Mouse (Mus musculus) small intestine, adult 2 months (tissue): ENCODE measurements around the gene Creb3l4. TPM values are rescaled to one million over a fixed set of nuclear protein-coding genes. Genes with fewer than 3 reads are reported as not detected.
"Not testable (repeated sequence)": the region's sequence is repeated elsewhere in the genome, so short reads cannot be mapped to it uniquely, and the experiment has no call there.

Source experiments
- H3K27ac ChIP-seq: fragments of 200-500 bp; 2 replicates; pipeline ENCODE4 v1.5.1; 2012; ENCODE audit warnings: low read depth, low read length, control low read depth, inconsistent platforms; ENCODE audit not compliant: insufficient read depth
- H3K27me3 ChIP-seq: fragments of 200-500 bp; 2 replicates; pipeline ENCODE4 v1.6.1; 2012; ENCODE audit warnings: mild to moderate bottlenecking, moderate library complexity, low read length, inconsistent platforms; ENCODE audit not compliant: control insufficient read depth, insufficient read depth
- H3K36me3 ChIP-seq: fragments of 200-500 bp; 2 replicates; pipeline ENCODE4 v1.6.1; 2012; ENCODE audit warnings: mild to moderate bottlenecking, low read length, control low read depth, inconsistent platforms; ENCODE audit not compliant: control insufficient read depth, insufficient read depth
- H3K4me1 ChIP-seq: fragments of 200-500 bp; 2 replicates; pipeline ENCODE4 v1.6.1; 2012; ENCODE audit warnings: low read length, inconsistent platforms, mixed read lengths; ENCODE audit not compliant: control insufficient read depth, insufficient read depth, insufficient read length
- H3K4me3 ChIP-seq: fragments of 200-500 bp; 2 replicates; pipeline ENCODE4 v1.5.1; 2012; ENCODE audit warnings: low read depth, mild to moderate bottlenecking, control low read depth, inconsistent platforms, low read length, moderate library complexity
- CTCF ChIP-seq: fragments of 200-500 bp; IDR thresholded peaks from 2 replicates; pipeline ENCODE4 v1.5.1; 2012; ENCODE audit warnings: low read depth, mild to moderate bottlenecking, control low read depth, inconsistent platforms, low read length, moderate library complexity, mixed read lengths; ENCODE audit not compliant: insufficient replicate concordance, insufficient read length; ENCODE audit errors: extremely low read depth
- POLR2A ChIP-seq: fragments of 200-500 bp; IDR thresholded peaks from 2 replicates; pipeline ENCODE4 v1.6.1; 2012; ENCODE audit warnings: low read depth, mild to moderate bottlenecking, control low read depth, inconsistent platforms, low read length, moderate library complexity
- WGBS: fragments of 180-500 bp; shearing (Covaris S2); methylation state at CpG from one replicate; pipeline ENCODE4 v1.1.7; 2018; 5-methylcytosine and 5-hydroxymethylcytosine counted together
- polyA plus RNA-seq: library from polyadenylated mRNA; depleted of rRNA; stranded (reverse); fragments of >200 nt; gene quantifications from 2 replicates; pipeline ENCODE4 v1.2.3, GENCODE M21; 2012; rRNA removed

Creb3l4 gene
- 6.6 and 7.0 TPM in 2 replicates for polyA plus RNA-seq

- H3K27ac ChIP-seq = peak within 1 kb of the TSS; percentile 33
- H3K4me3 ChIP-seq = peak within 1 kb of the TSS; percentile 53
- WGBS = 9% methylated on average over 19 of the region's 19 CpGs
Measured at GRCm38 (mm10) chr3:90242984-90243775, at the start of gene Creb3l4. Creb3l4 (minus strand) TSS chr3:90243512.

DNA sequence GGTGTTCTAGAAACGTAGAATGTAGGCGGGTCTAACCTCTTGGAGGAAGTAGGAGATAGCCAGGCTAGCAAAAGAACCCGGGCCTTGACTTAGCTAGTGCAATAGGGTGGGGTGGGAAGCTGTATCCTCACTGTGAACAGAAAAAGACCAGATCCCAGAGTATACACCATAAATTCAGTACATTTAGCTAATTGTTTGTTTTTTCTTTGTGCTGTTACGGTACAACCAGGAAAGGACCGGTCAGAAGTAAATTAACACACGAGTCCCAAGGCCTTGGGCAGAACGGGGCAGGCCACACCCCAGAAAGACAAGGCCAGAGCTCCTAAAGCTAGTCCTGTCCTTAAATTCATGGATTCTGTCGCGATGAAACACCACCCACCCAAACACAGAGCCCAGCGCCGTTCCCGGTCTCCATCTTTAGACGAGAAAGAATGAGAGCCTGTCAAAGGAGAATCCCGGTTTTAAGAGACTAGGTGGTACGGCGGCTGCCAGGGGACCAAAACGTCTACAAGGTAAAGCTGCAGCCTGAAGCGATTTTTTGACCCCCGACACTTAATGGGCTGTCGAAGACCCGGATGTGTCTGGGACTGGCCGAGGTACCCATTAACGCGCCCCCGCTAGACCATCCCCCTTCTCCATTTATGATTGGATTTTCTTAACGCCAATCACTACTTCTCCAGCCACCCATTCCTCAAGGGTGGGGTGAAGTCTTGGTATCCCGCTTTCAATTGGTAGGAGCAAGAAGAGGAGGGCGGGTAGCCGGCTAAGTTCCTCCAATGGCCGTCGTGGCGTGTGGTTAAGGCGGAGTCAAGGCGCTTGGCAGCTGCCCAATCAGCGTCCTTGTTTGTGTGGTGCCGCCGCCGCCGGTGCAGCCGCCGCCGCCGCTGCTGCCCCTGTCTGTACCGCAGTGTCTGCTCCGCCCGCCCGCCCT, 49.3 kb upstream of the Creb3l4 start, which contains the start of gene Gatad2b:
Gene Gatad2b (plus strand): TSS at position 834 of the 931 bp plus-strand sequence.
- Histone ChIP-seq H3K36me3 (no peaks in the 10 kb centered on the region; the same call in 1 of the 2 replicates), H3K4me1 (peaks cover 3% of the 10 kb centered on the region), H3K27me3 (no peaks in the 10 kb centered on the region), H3K27ac (peak within 1 kb of the TSS; percentile 91), H3K4me3 (peak within 1 kb of the TSS; percentile 76)
- TF ChIP-seq CTCF (no peak), POLR2A (peak; percentile 49; the same call in 1 of the 2 replicates)
- under 1% methylated on average over 46 of the region's 47 CpGs for WGBS

More at GRCm38 (mm10) chr3:90242984-90243775, at the start of gene Creb3l4:
- Histone ChIP-seq H3K4me1 (peaks cover 18% of the 10 kb centered on the region; the same call in 1 of the 2 replicates), H3K27me3 (no peaks in the 10 kb centered on the region), H3K36me3 (no peaks in the 10 kb centered on the region)
- TF ChIP-seq POLR2A = no peak
- no peak for TF ChIP-seq CTCF

- Histone ChIP-seq H3K27ac (peak overlapping the region; percentile 91; the same call in 1 of the 2 replicates), H3K36me3 (no peaks in the 10 kb centered on the region), H3K4me3 (no peak overlapping the region), H3K27me3 (no peaks in the 10 kb centered on the region), H3K4me1 (peaks cover 1% of the 10 kb centered on the region)
- TF ChIP-seq POLR2A = no peak
- TF ChIP-seq CTCF = no peak
- WGBS = 6% methylated on average over 2 of the region's 2 CpGs
Measured at GRCm38 (mm10) chr3:90291982-90292344, 48.7 kb upstream of the Creb3l4 start.

DNA sequence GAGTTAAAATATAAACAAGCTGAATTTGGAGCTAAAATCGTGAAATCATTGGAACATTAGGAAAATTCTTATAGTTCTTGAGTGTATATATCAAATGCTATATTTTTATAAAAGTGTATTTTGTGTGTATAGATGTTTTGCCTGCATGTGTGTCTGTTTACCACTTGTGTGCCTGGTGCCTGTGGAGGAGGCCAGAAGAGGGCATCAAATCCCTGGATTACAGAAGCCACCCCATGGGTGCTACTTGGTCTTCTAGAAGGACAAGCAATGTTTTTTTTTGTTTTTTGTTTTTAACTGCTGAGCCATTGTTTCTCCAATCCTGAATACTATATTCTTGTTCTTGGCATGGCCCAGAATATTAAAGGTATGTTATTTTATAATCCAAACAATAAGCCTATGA, 47.3 kb upstream of the Creb3l4 start:
- Histone ChIP-seq H3K27me3 (no peaks in the 10 kb centered on the region), H3K4me3 (no peak overlapping the region), H3K36me3 (no peaks in the 10 kb centered on the region), H3K27ac (no peak overlapping the region), H3K4me1 (no peaks in the 10 kb centered on the region; the same call in 1 of the 2 replicates)
- TF ChIP-seq POLR2A (no peak), CTCF (no peak)
- WGBS = 88% methylated on average over 1 of the region's 1 CpGs

- H3K4me1 ChIP-seq, H3K27me3 ChIP-seq, H3K4me3 ChIP-seq, H3K27ac ChIP-seq, H3K36me3 ChIP-seq: not testable (repeated sequence)
- WGBS = 53% methylated on average over 3 of the region's 3 CpGs
Measured at GRCm38 (mm10) chr3:90289403-90289802, 46.1 kb upstream of the Creb3l4 start.

- no peaks in the 10 kb centered on the region for H3K4me1 ChIP-seq
- TF ChIP-seq POLR2A (no peak), CTCF (no peak)
- no peaks in the 10 kb centered on the region; the same call in 1 of the 2 replicates for H3K27me3 ChIP-seq
- H3K4me3 ChIP-seq = no peak overlapping the region
- peaks cover 3% of the 10 kb centered on the region; the same call in 1 of the 2 replicates for H3K36me3 ChIP-seq
- WGBS = 94% methylated on average over 2 of the region's 2 CpGs
- H3K27ac ChIP-seq = no peak overlapping the region
Measured at GRCm38 (mm10) chr3:90284150-90284549, 40.8 kb upstream of the Creb3l4 start.
